Mouse (Mus musculus) bone marrow, adult 2 months (tissue): ENCODE results near the gene Aldh3b2.

Experiments used
- CTCF ChIP-seq: fragments of 200-500 bp; IDR thresholded peaks from 2 replicates; pipeline ENCODE4 v1.5.1; 2011; ENCODE audit warnings: low read length, control low read depth; ENCODE audit not compliant: control insufficient read depth, insufficient read depth
- POLR2A ChIP-seq: fragments of 200-500 bp; IDR thresholded peaks from 2 replicates; pipeline ENCODE4 v1.6.1; 2011; ENCODE audit warnings: low read depth, mild to moderate bottlenecking, control low read depth, low read length, borderline replicate concordance; ENCODE audit not compliant: control insufficient read depth

GRCm38 (mm10) chr19:3955804-3956203 is 16.3 kb upstream of the Aldh3b2 start:
- TF ChIP-seq CTCF (no peak), POLR2A (no peak)
